Mouse (Mus musculus) ES-Bruce4 (cell line): ENCODE measurements around the gene Slc6a5.

Experiments used
- CTCF ChIP-seq: IDR thresholded peaks from one replicate; pipeline ENCODE4 v1.8.1; 2011; ENCODE audit warnings: low read depth, low read length
- POLR2A ChIP-seq: IDR thresholded peaks from one replicate; pipeline ENCODE4 v1.8.1; 2011; ENCODE audit warnings: low read length; ENCODE audit not compliant: insufficient read depth

GRCm38 (mm10) chr7:49869656-49870055 is 40.3 kb upstream of the Slc6a5 start:
- TF ChIP-seq POLR2A: no peak
- no peak for TF ChIP-seq CTCF
